Comparison of ENCODE assay signal across 17 mouse cellular contexts in the genomic region with DNA sequence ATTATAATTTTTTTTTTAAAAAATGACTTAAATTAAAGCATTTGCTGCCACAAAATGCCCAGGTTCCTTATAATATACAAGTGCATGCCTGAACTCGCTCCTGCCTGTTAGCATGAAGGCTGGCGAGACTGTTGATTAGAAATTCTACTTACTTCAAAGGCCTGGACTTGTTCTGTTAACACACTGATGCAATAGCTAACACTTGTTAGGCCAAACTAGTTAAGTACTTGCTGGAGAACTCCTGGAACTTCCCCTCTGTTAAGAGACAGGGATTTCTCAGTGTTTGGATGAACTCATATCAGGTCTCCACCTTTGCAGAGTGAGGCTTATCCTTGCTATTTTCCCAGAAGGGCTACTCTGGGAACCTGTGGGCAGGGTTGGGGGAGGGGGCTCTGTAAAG.
"Had no signal": no experiment of that assay in that cellular context is flagged by ENCODE, and none has a peak within 500 bp of the region (broad histone marks: within the 10 kb centered on the region; RNA-seq: fewer than 3 reads in every experiment).

No protein-coding gene starts in this region.

- H3K4me1 ChIP-seq: midbrain, embryonic 10.5 days; midbrain, embryonic 12.5 days; neural tube, embryonic 13.5 days; neural tube, embryonic 15.5 days had no signal

- H3K36me3 ChIP-seq: midbrain, embryonic 10.5 days; midbrain, embryonic 12.5 days; neural tube, embryonic 13.5 days; neural tube, embryonic 15.5 days had no signal

- ATAC-seq: midbrain, embryonic 16.5 days had no signal

- H3K27me3 ChIP-seq: neural tube, embryonic 15.5 days had no signal

- H3K27ac ChIP-seq: liver, embryonic 14.5 days; midbrain, embryonic 10.5 days; midbrain, embryonic 12.5 days; neural tube, embryonic 13.5 days; neural tube, embryonic 15.5 days had no signal

- H3K4me3 ChIP-seq: midbrain, embryonic 10.5 days; midbrain, embryonic 12.5 days; myocyte; neural tube, embryonic 13.5 days; neural tube, embryonic 15.5 days had no signal

- H3K9ac ChIP-seq: liver, embryonic 14.5 days; lung, embryonic 14.5 days; midbrain, embryonic 12.5 days; neural tube, embryonic 13.5 days; neural tube, embryonic 15.5 days had no signal

- H3K4me2 ChIP-seq: lung, embryonic 14.5 days; midbrain, embryonic 12.5 days; neural tube, embryonic 13.5 days; neural tube, embryonic 15.5 days had no signal

- DNase-seq: lung, embryonic 14.5 days; midbrain, embryonic 14.5 days; retina, postnatal 1 day; right cerebral cortex, adult 18-20 months; right cerebral cortex, postnatal 25 days; right cerebral cortex, postnatal 4 days; spleen, adult 18-20 months; thymus, adult 18-20 months; thymus, postnatal 14 days; thymus, postnatal 36 days had no signal
